Mouse (Mus musculus) CH12.LX (cell line): ENCODE data around the gene Traf4. TPM values are rescaled to one million over a fixed set of nuclear protein-coding genes. Genes with fewer than 3 reads are reported as not detected.

Experiments
- DNase-seq: peaks from one replicate; pipeline ENCODE4 v3.0.0-alpha.2; 2013; ENCODE audit errors: extremely low read depth
- H3K27ac ChIP-seq: 2 replicates; pipeline ENCODE4 v1.5.1; 2012; ENCODE audit warnings: low read depth, mild to moderate bottlenecking, control low read depth, moderate library complexity; ENCODE audit not compliant: insufficient read depth
- H3K27me3 ChIP-seq: replicated peaks from 2 replicates; pipeline ENCODE3; 2012; ENCODE audit warnings: inconsistent platforms
- H3K36me3 ChIP-seq, 2 experiments: replicated peaks in 1 of 2; 2 replicates each; pipeline versions ENCODE3 to v1.6.1; 2012; ENCODE audit warnings: inconsistent platforms in 1 of 2, low read length in 1 of 2, mild to moderate bottlenecking in 1 of 2, mixed read lengths in 1 of 2, moderate library complexity in 1 of 2; ENCODE audit not compliant: control insufficient read depth in 1 of 2, insufficient read depth in 1 of 2
- H3K4me1 ChIP-seq, 2 experiments: 2 replicates each; pipeline ENCODE4 v1.6.1; 2012; ENCODE audit warnings: inconsistent platforms in 1 of 2, moderate library complexity in 1 of 2; ENCODE audit not compliant: insufficient read depth in 2 of 2, control insufficient read depth in 1 of 2
- H3K4me2 ChIP-seq: 2 replicates; pipeline ENCODE4 v1.6.1; 2012; ENCODE audit warnings: low read depth, mild to moderate bottlenecking, control low read depth; ENCODE audit not compliant: poor library complexity, insufficient read depth, severe bottlenecking
- H3K4me3 ChIP-seq, 3 experiments: fragments of 150-350 bp in 1 of 3; sonication (generic) in 1 of 3; replicated peaks in 1 of 3; 2 replicates each; pipeline versions ENCODE3 to v1.5.1; 2011 to 2012; ENCODE audit warnings: low read depth in 2 of 3, low read length in 2 of 3, mild to moderate bottlenecking in 2 of 3, moderate library complexity in 2 of 3, control low read depth in 1 of 3, improper control_type of control experiment in 1 of 3, inconsistent platforms in 1 of 3, mixed read lengths in 1 of 3; ENCODE audit not compliant: poor library complexity in 1 of 3
- H3K79me2 ChIP-seq: replicated peaks from 2 replicates; pipeline ENCODE4 v1.6.1; 2012; ENCODE audit warnings: mild to moderate bottlenecking, moderate library complexity; ENCODE audit not compliant: control insufficient read depth, poor library complexity, insufficient read depth, severe bottlenecking; ENCODE audit errors: extremely low read depth
- H3K9ac ChIP-seq: 2 replicates; pipeline ENCODE4 v1.6.1; 2012; ENCODE audit warnings: low read depth, mild to moderate bottlenecking, control low read depth, moderate library complexity; ENCODE audit not compliant: insufficient read depth
- H3K9me3 ChIP-seq: replicated peaks from 2 replicates; pipeline ENCODE3; 2012; ENCODE audit warnings: low read length, inconsistent platforms, mixed read lengths
- BHLHE40 ChIP-seq: IDR thresholded peaks from 2 replicates; pipeline ENCODE4 v1.6.1; 2011; ENCODE audit warnings: mild to moderate bottlenecking, low read depth, low read length, improper control_type of control experiment
- CHD1 ChIP-seq: IDR thresholded peaks from 2 replicates; pipeline ENCODE4 v1.6.1; 2012; ENCODE audit warnings: low read depth, low read length, improper control_type of control experiment, inconsistent platforms
- CTCF ChIP-seq, 2 experiments: IDR thresholded peaks in 1 of 2; conservative IDR thresholded peaks in 1 of 2; 2 replicates each; pipeline ENCODE4 v1.5.1; 2011 to 2012; ENCODE audit warnings: low read depth in 2 of 2, low read length in 2 of 2, improper control_type of control experiment in 1 of 2, inconsistent platforms in 1 of 2, mild to moderate bottlenecking in 1 of 2, moderate library complexity in 1 of 2
- E2F4 ChIP-seq: IDR thresholded peaks from 2 replicates; pipeline ENCODE4 v1.6.1; 2011; ENCODE audit warnings: low read depth, low read length, improper control_type of control experiment; ENCODE audit not compliant: insufficient replicate concordance
- ELF1 ChIP-seq: IDR thresholded peaks from 2 replicates; pipeline ENCODE4 v1.6.1; 2014; ENCODE audit warnings: low read depth, mild to moderate bottlenecking, inconsistent platforms, low read length, improper control_type of control experiment
- IRF4 ChIP-seq: IDR thresholded peaks from 2 replicates; pipeline ENCODE4 v1.6.1; 2014; ENCODE audit warnings: low read depth, mild to moderate bottlenecking, inconsistent platforms, low read length, improper control_type of control experiment
- JUND ChIP-seq: conservative IDR thresholded peaks from 2 replicates; pipeline ENCODE4 v1.6.1; 2011; ENCODE audit warnings: low read depth, low read length, improper control_type of control experiment
- KAT2A ChIP-seq: IDR thresholded peaks from 2 replicates; pipeline ENCODE4 v1.6.1; 2012; ENCODE audit warnings: low read length, improper control_type of control experiment, inconsistent platforms; ENCODE audit not compliant: insufficient replicate concordance
- MAX ChIP-seq: IDR thresholded peaks from 2 replicates; pipeline ENCODE4 v1.6.1; 2011; ENCODE audit warnings: low read length, improper control_type of control experiment
- MAZ ChIP-seq: IDR thresholded peaks from 2 replicates; pipeline ENCODE4 v1.6.1; 2012; ENCODE audit warnings: low read depth, mild to moderate bottlenecking, inconsistent platforms, low read length, improper control_type of control experiment, moderate library complexity
- MXI1 ChIP-seq: IDR thresholded peaks from 2 replicates; pipeline ENCODE4 v1.6.1; 2011; ENCODE audit warnings: mild to moderate bottlenecking, low read depth, low read length, improper control_type of control experiment
- MYC ChIP-seq: IDR thresholded peaks from 2 replicates; pipeline ENCODE4 v1.6.1; 2011; ENCODE audit warnings: low read depth, mild to moderate bottlenecking, improper control_type of control experiment, low read length
- NELFE ChIP-seq: IDR thresholded peaks from 2 replicates; pipeline ENCODE4 v1.6.1; 2011; ENCODE audit warnings: low read depth, low read length, improper control_type of control experiment
- NRF1 ChIP-seq: IDR thresholded peaks from 2 replicates; pipeline ENCODE4 v1.6.1; 2014; ENCODE audit warnings: low read depth, mild to moderate bottlenecking, inconsistent platforms, low read length, improper control_type of control experiment, moderate library complexity
- POLR2A ChIP-seq: IDR thresholded peaks from 2 replicates; pipeline ENCODE4 v1.6.1; 2011; ENCODE audit warnings: low read depth, mild to moderate bottlenecking, improper control_type of control experiment, low read length
- POLR2AphosphoS2 ChIP-seq: IDR thresholded peaks from 2 replicates; pipeline ENCODE4 v1.6.1; 2011; ENCODE audit warnings: low read depth, low read length, improper control_type of control experiment
- TBP ChIP-seq: conservative IDR thresholded peaks from 2 replicates; pipeline ENCODE4 v1.6.1; 2011; ENCODE audit warnings: low read depth, low read length, improper control_type of control experiment
- TCF12 ChIP-seq: IDR thresholded peaks from 2 replicates; pipeline ENCODE4 v1.6.1; 2014; ENCODE audit warnings: low read depth, mild to moderate bottlenecking, inconsistent platforms, low read length, improper control_type of control experiment
- USF1 ChIP-seq: IDR thresholded peaks from 2 replicates; pipeline ENCODE4 v1.6.1; 2014; ENCODE audit warnings: low read depth, mild to moderate bottlenecking, inconsistent platforms, low read length, improper control_type of control experiment
- USF2 ChIP-seq: conservative IDR thresholded peaks from 2 replicates; pipeline ENCODE4 v1.6.1; 2011; ENCODE audit warnings: low read depth, low read length, improper control_type of control experiment
- ZKSCAN1 ChIP-seq: IDR thresholded peaks from 2 replicates; pipeline ENCODE4 v1.6.1; 2012; ENCODE audit warnings: low read depth, inconsistent platforms, low read length, improper control_type of control experiment, borderline replicate concordance
- ZMIZ1 ChIP-seq: IDR thresholded peaks from 2 replicates; pipeline ENCODE4 v1.6.1; 2012; ENCODE audit warnings: low read depth, mild to moderate bottlenecking, inconsistent platforms, low read length, improper control_type of control experiment
- ZNF384 ChIP-seq: IDR thresholded peaks from 2 replicates; pipeline ENCODE4 v1.6.1; 2012; ENCODE audit warnings: low read depth, low read length, improper control_type of control experiment, inconsistent platforms
- dilution Hi-C: fragments of 300-500 bp; cut with MboI; formaldehyde crosslinking; loops from 2 replicates; pipeline ENCODE4 v1.14.3; 2020; ENCODE audit warnings: low sequenced_read_pairs; ENCODE audit not compliant: extremely low pct_unique_long_range_greater_than_20kb, extremely low pct_ligation_motif_present
- in situ Hi-C: fragments of 300-500 bp; cut with MboI; formaldehyde crosslinking; loops from 3 replicates; pipeline ENCODE4 v1.14.3; 2019; ENCODE audit warnings: low sequenced_read_pairs, low pct_ligation_motif_present, low pct_unique_long_range_greater_than_20kb, mixed read lengths
- polyA plus RNA-seq: library from polyadenylated mRNA; unstranded; fragments of >175 nt; gene quantifications from 2 replicates; pipeline ENCODE4 v1.2.1, GENCODE M21; 2012; ENCODE audit warnings: low read depth; ENCODE audit not compliant: insufficient read length
- total RNA-seq, 2 experiments: library from RNA; depleted of rRNA; stranded (reverse); fragments of 300-350 nt in 1 of 2; fragments of >200 nt in 1 of 2; gene quantifications; 2 replicates each; pipeline ENCODE4 v1.2.3; 2012 to 2014

Traf4 gene
- total and polyA plus RNA-seq, 3 experiments = 20.8 to 68.7 (median 55.9) TPM

- TF ChIP-seq POLR2AphosphoS2 = peak; percentile 13; the same call in 1 of the 2 replicates
- no peak for TF ChIP-seq MAZ
- peak; percentile 95 for TF ChIP-seq IRF4
- no peak for TF ChIP-seq ZMIZ1
- peak; percentile 20; the same call in 1 of the 2 replicates for TF ChIP-seq ELF1
- peak in 1 of 2 experiments; percentile 14; a peak in 2 of 4 replicates for TF ChIP-seq CTCF (conservative IDR thresholded peaks at IDR 0.05 in 1 of 2, IDR thresholded peaks at IDR 0.05 in 1 of 2; ENCODE audit: low read depth in 2 of 2, low read length in 2 of 2)
- 0 out of 2 replicates have a peak, but pooled peaks have one; percentile 1 for TF ChIP-seq NRF1
- TF ChIP-seq ZNF384 = 0 out of 2 replicates have a peak, but pooled peaks have one; percentile 30
- TF ChIP-seq JUND = peak; percentile 76
- TF ChIP-seq MAX = no peak; the same call in 1 of the 2 replicates
- peak; percentile 84 for TF ChIP-seq MXI1
- TF ChIP-seq BHLHE40 = peak; percentile 71
- 0 out of 2 replicates have a peak, but pooled peaks have one; percentile 58 for TF ChIP-seq KAT2A
- peak; percentile 74; the same call in 1 of the 2 replicates for TF ChIP-seq E2F4
- no peak for TF ChIP-seq ZKSCAN1
- TF ChIP-seq, all 38 proteins: peak for 27
Observed at GRCm38 (mm10) chr11:78176905-78177331, 11.5 kb upstream of the Traf4 start (continued).

GRCm38 (mm10) chr11:78176402-78176862 is 11.0 kb upstream of the Traf4 start, which contains the start of the genes Nek8 and Tlcd1:
Gene Nek8, minus strand, starts transcription at chr11:78176675.
Gene Tlcd1, plus strand, starts transcription at chr11:78176711.
- DNase-seq = peak; percentile 98
- Histone ChIP-seq H3K4me1 (peaks cover 13 to 69% of the 10 kb centered on the region in 2 experiments), H3K9ac (peak within 1 kb of the TSS; percentile 74), H3K9me3 (no peaks in the 10 kb centered on the region), H3K4me3 (peak within 1 kb of the TSS; percentile 65 to 72 (median 66)), H3K4me2 (peak within 1 kb of the TSS; percentile 73), H3K27ac (peak within 1 kb of the TSS; percentile 94), H3K79me2 (peaks cover 19% of the 10 kb centered on the region), H3K36me3 (peaks cover 22 to 40% of the 10 kb centered on the region in 2 experiments), H3K27me3 (no peaks in the 10 kb centered on the region)
- in situ Hi-C loops = loop anchor here (5.0 to 10.0 kb wide), 3 partner anchors 119 to 349 kb away; no protein-coding TSS in a partner anchor
- TF ChIP-seq BHLHE40 (peak; percentile 20; the same call in 1 of the 2 replicates), CHD1 (no peak), ZMIZ1 (peak; percentile 68), POLR2A (peak; percentile 81), MAZ (peak; percentile 34; the same call in 1 of the 2 replicates), NRF1 (peak; percentile 89), ELF1 (peak; percentile 16; the same call in 1 of the 2 replicates), POLR2AphosphoS2 (peak; percentile 44; the same call in 1 of the 2 replicates), TBP (peak; percentile 33; the same call in 1 of the 2 replicates), USF2 (no peak), NELFE (peak; percentile 92), MAX (peak; percentile 8; the same call in 1 of the 2 replicates), MYC (no peak), TCF12 (peak; percentile 47; the same call in 1 of the 2 replicates), USF1 (no peak)
- dilution Hi-C loops = no loop called here
